Mouse (Mus musculus) hematopoietic multipotent progenitor cell, adult 10-12 weeks (in vitro differentiated cells): ENCODE measurements around the gene Ccdc169. TPM values are rescaled to one million over a fixed set of nuclear protein-coding genes. Genes with fewer than 3 reads are reported as not detected.

ENCODE experiments used
- polyA plus RNA-seq: library from polyadenylated mRNA; stranded (reverse); fragments of >175 nt; gene quantifications from 2 replicates; pipeline ENCODE4 v1.2.3, GENCODE M21; 2012; ENCODE audit warnings: low replicate concordance

Gene Ccdc169
- not detected in 2 replicates for polyA plus RNA-seq

DNA sequence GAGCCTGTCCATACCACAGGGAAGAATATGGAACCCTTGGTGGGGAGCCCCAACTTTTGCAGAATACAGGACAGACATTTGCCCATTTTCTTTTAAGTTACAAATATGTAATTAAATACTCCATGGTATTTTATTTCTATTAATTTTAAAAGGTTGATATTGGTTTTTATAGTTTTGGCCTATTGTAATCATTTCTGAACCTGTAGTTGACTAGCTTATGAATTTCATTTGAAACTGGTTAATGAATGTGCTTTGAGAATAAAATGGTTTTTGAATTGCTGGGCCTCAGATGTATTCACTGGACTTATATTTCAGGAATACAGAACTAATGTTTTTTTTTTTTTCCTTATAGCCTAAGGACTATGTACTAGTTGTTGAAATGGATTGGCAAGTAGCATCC is at the start of gene Ccdc169:
Gene Ccdc169, plus strand, starts transcription at position 301 of the 400 bp plus-strand sequence.

DNA sequence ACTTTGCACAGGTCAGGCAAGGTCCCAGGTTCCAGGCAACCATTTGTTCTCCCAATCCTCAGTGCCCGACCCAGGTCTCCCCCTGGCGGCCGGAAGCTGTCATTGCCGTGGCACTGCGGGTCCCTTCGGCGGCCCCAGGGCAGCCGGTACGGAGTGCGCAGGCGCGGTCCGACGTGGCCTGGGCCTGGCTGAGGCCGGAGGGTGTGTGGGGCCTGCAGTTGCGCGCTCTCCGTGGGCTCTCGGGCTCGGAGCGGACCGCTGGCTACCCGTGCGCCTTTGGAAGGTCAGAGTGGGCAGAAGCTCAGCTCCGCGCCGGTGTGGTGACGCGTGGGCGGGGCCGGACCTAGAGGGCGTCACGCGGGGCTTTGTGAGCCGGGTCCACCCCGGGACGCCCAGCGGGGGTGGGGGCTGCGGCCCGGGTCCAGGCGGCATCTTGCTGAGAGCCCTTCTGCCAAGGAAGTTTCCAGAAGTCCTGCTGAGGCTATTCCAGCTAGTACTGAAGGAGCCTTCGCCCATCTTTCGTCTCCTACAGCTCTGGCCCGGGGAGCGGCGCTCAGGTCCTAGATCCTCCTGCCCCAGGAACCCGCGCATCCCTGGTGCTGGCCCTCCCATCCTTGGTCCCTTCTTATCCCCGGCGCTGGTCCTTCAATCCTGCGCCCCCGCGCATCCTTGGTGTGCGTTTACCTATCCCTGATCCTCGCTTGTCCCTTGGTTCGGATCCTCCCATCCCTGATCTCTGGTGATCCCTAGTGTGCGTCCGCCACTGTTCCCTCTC is 25.0 kb upstream of the Ccdc169 start, which contains the start of gene Spg20:
Gene Spg20, plus strand, starts transcription at position 174 of the 775 bp plus-strand sequence.

DNA sequence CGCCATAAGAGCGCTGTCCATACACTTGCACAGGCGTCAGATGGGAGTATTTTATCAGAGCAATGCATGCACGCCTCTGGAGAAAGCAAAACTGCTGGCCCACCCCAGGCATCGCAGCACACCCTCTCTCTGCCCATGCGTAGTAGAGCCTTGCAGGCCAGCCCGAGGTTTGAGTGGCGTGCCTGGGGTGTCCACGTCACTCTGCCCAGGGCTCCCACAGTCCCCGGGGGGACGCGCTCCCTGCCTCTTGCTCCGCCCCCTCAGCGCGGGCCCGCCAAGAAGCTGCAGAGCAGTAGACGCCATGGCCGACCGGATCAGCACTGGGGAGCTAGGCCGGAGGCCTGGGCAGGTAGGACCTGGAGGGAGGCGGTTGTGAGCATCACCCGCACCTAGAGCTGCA is 44.6 kb downstream of the Ccdc169 start, which contains the start of gene Sohlh2:
Gene Sohlh2, plus strand, starts transcription at position 263 of the 400 bp plus-strand sequence.

Other genes starting within 250 kb of the Ccdc169 start
- gene Sertm1, start 221.5 kb upstream of the Ccdc169 start, polyA plus RNA-seq: not detected in 2 replicates
- not detected in 2 replicates for gene Ccna1, start 81.8 kb upstream of the Ccdc169 start, polyA plus RNA-seq
- 8.4 and 10.1 TPM in 2 replicates for gene Spg20, start 25.2 kb upstream of the Ccdc169 start, polyA plus RNA-seq
- gene Sohlh2, start 44.7 kb downstream of the Ccdc169 start, polyA plus RNA-seq: not detected in 2 replicates
- gene Dclk1, start 105.0 kb downstream of the Ccdc169 start, polyA plus RNA-seq: 0.25 and 0.30 TPM in 2 replicates